Mouse (Mus musculus) limb, embryonic 13.5 days (tissue): ENCODE results near the gene Sept14. TPM values are rescaled to one million over a fixed set of nuclear protein-coding genes. Genes with fewer than 3 reads are reported as not detected.
"Not testable (repeated sequence)": the region's sequence is repeated elsewhere in the genome, so short reads cannot be mapped to it uniquely, and the experiment has no call there.

Source experiments
- ATAC-seq: fragments of 200-750 bp; cut with Nextera tagmentation; 2 replicates; pipeline ENCODE4 v1.8.0; 2017; ENCODE audit warnings: low read depth, moderate number of reproducible peaks, moderate TSS enrichment; ENCODE audit not compliant: low FRiP score
- H3K27ac ChIP-seq: fragments of 300-500 bp; sonication (generic); 2 replicates; pipeline ENCODE4 v1.5.1; 2015; ENCODE audit warnings: inconsistent platforms, mild to moderate bottlenecking, moderate library complexity
- H3K27me3 ChIP-seq: fragments of 300-500 bp; sonication (generic); 2 replicates; pipeline ENCODE4 v1.6.1; 2015; ENCODE audit warnings: mild to moderate bottlenecking, inconsistent platforms
- H3K36me3 ChIP-seq: fragments of 300-500 bp; sonication (generic); 2 replicates; pipeline ENCODE4 v1.6.1; 2015; ENCODE audit warnings: inconsistent platforms, mild to moderate bottlenecking, moderate library complexity
- H3K4me1 ChIP-seq: fragments of 300-500 bp; sonication (generic); 2 replicates; pipeline ENCODE4 v1.6.1; 2015; ENCODE audit warnings: inconsistent platforms
- H3K4me2 ChIP-seq: fragments of 300-500 bp; sonication (generic); replicated peaks from 2 replicates; pipeline ENCODE4 v1.6.1; 2015; ENCODE audit warnings: inconsistent platforms, mild to moderate bottlenecking, moderate library complexity
- H3K4me3 ChIP-seq: fragments of 300-500 bp; sonication (generic); 2 replicates; pipeline ENCODE4 v1.5.1; 2015; ENCODE audit warnings: moderate library complexity, mild to moderate bottlenecking, inconsistent platforms
- H3K9ac ChIP-seq: fragments of 300-500 bp; sonication (generic); 2 replicates; pipeline ENCODE4 v1.6.1; 2015; ENCODE audit warnings: mild to moderate bottlenecking, inconsistent platforms
- H3K9me3 ChIP-seq: fragments of 300-500 bp; sonication (generic); 2 replicates; pipeline ENCODE4 v1.6.1; 2016; ENCODE audit warnings: inconsistent platforms
- WGBS: fragments of 180-500 bp; shearing (Covaris S2); methylation state at CpG from one replicate; pipeline ENCODE4 v1.1.7; 2015; 5-methylcytosine and 5-hydroxymethylcytosine counted together
- polyA plus RNA-seq: library from polyadenylated mRNA; unstranded; fragments of >200 nt; fragmentation: Nextera tagmentation; extraction: Ambion mirVana; gene quantifications from 2 replicates; pipeline ENCODE4 v1.2.1, GENCODE M21; 2015

The Sept14 gene
- polyA plus RNA-seq, 1 experiment from 2014 or later, result not detected

- Histone ChIP-seq H3K9ac (no peak overlapping the region), H3K36me3 (peaks cover 39% of the 10 kb centered on the region)
- WGBS, result 82% methylated on average over 3 of the region's 3 CpGs
Measured at GRCm38 (mm10) chr5:129720176-129720575, 11.9 kb upstream of the Sept14 start.

GRCm38 (mm10) chr5:129717016-129717415 lies 8.7 kb upstream of the Sept14 start:
- 81% methylated on average over 9 of the region's 9 CpGs for WGBS
- H3K27me3 ChIP-seq, result no peaks in the 10 kb centered on the region; the same call in 1 of the 2 replicates

More at GRCm38 (mm10) chr5:129720176-129720575, 11.9 kb upstream of the Sept14 start:
- no peak overlapping the region for H3K4me3 ChIP-seq
- no peak overlapping the region for H3K4me2 ChIP-seq
- H3K9me3 ChIP-seq, result no peaks in the 10 kb centered on the region
- no peak overlapping the region for H3K27ac ChIP-seq
- H3K27me3 ChIP-seq, result no peaks in the 10 kb centered on the region
- peaks cover 8% of the 10 kb centered on the region for H3K4me1 ChIP-seq
- no peak for ATAC-seq

GRCm38 (mm10) chr5:129715326-129715861 lies 7.1 kb upstream of the Sept14 start, which contains the start of gene Mrps17:
Mrps17 (plus strand) TSS chr5:129715497.
- Histone ChIP-seq H3K27ac (0 out of 2 replicates have a peak within 1 kb of the TSS, but pooled peaks have one; percentile 2), H3K4me1 (peaks cover 8% of the 10 kb centered on the region), H3K9me3 (no peaks in the 10 kb centered on the region), H3K4me2 (peak within 1 kb of the TSS; percentile 82), H3K27me3 (no peaks in the 10 kb centered on the region; the same call in 1 of the 2 replicates), H3K4me3 (peak within 1 kb of the TSS; percentile 72), H3K9ac (peak within 1 kb of the TSS; percentile 76), H3K36me3 (peaks cover 39% of the 10 kb centered on the region)
- peak; percentile 96 for ATAC-seq
- under 1% methylated on average over 33 of the region's 33 CpGs for WGBS

More at GRCm38 (mm10) chr5:129717016-129717415, 8.7 kb upstream of the Sept14 start:
- Histone ChIP-seq H3K4me2 (no peak overlapping the region), H3K9me3 (no peaks in the 10 kb centered on the region), H3K9ac (no peak overlapping the region), H3K36me3 (peaks cover 39% of the 10 kb centered on the region), H3K4me3 (no peak overlapping the region), H3K27ac (no peak overlapping the region), H3K4me1 (peaks cover 8% of the 10 kb centered on the region)
- ATAC-seq, result no peak

GRCm38 (mm10) chr5:129703368-129703767 lies 4.9 kb downstream of the Sept14 start:
- Histone ChIP-seq H3K4me1 (no peaks in the 10 kb centered on the region), H3K4me3 (no peak overlapping the region), H3K27me3 (peaks cover 24% of the 10 kb centered on the region), H3K4me2 (no peak overlapping the region), H3K9ac (no peak overlapping the region), H3K36me3 (no peaks in the 10 kb centered on the region), H3K27ac (no peak overlapping the region), H3K9me3 (no peaks in the 10 kb centered on the region)
- no peak for ATAC-seq

GRCm38 (mm10) chr5:129701706-129702105 lies 6.6 kb downstream of the Sept14 start:
- peaks cover 22% of the 10 kb centered on the region for H3K27me3 ChIP-seq
- no peak for ATAC-seq
- H3K27ac ChIP-seq, result no peak overlapping the region
- H3K4me1 ChIP-seq, result no peaks in the 10 kb centered on the region
- 67% methylated on average over 1 of the region's 1 CpGs for whole genome bisulfite sequencing
- no peak overlapping the region for H3K9ac ChIP-seq
- no peak overlapping the region for H3K4me2 ChIP-seq
- H3K4me3 ChIP-seq, result no peak overlapping the region
- no peaks in the 10 kb centered on the region for H3K36me3 ChIP-seq
- H3K9me3 ChIP-seq, result no peaks in the 10 kb centered on the region

GRCm38 (mm10) chr5:129700506-129700905 lies 7.8 kb downstream of the Sept14 start:
- Histone ChIP-seq H3K9ac (no peak overlapping the region), H3K36me3 (no peaks in the 10 kb centered on the region), H3K4me1 (no peaks in the 10 kb centered on the region), H3K4me3 (peak overlapping the region; percentile 23), H3K27ac (no peak overlapping the region), H3K27me3 (peaks cover 22% of the 10 kb centered on the region), H3K4me2 (peak overlapping the region; percentile 39), H3K9me3 (no peaks in the 10 kb centered on the region)
- WGBS, result 29% methylated on average over 2 of the region's 2 CpGs
- ATAC-seq, result no peak

GRCm38 (mm10) chr5:129690528-129690927 lies 17.8 kb downstream of the Sept14 start:
- H3K9ac ChIP-seq, result no peak overlapping the region
- H3K36me3 ChIP-seq, result no peaks in the 10 kb centered on the region
- 80% methylated on average over 3 of the region's 3 CpGs for WGBS
- H3K27ac ChIP-seq, result no peak overlapping the region
- H3K4me1 ChIP-seq, result no peaks in the 10 kb centered on the region
- H3K9me3 ChIP-seq, result no peaks in the 10 kb centered on the region
- ATAC-seq, result no peak
- no peak overlapping the region for H3K4me3 ChIP-seq
- H3K27me3 ChIP-seq, result no peaks in the 10 kb centered on the region
- H3K4me2 ChIP-seq, result no peak overlapping the region

- no peak overlapping the region for H3K4me3 ChIP-seq
- 86% methylated on average over 7 of the region's 7 CpGs for WGBS
Measured at GRCm38 (mm10) chr5:129687621-129688020, 20.7 kb downstream of the Sept14 start.

GRCm38 (mm10) chr5:129685141-129685540 lies 23.2 kb downstream of the Sept14 start:
- H3K36me3 ChIP-seq, H3K9me3 ChIP-seq, H3K27me3 ChIP-seq, H3K4me3 ChIP-seq, H3K9ac ChIP-seq, H3K4me2 ChIP-seq, H3K4me1 ChIP-seq, ATAC-seq, H3K27ac ChIP-seq: not testable (repeated sequence)
- 86% methylated on average over 5 of the region's 5 CpGs for whole genome bisulfite sequencing

More at GRCm38 (mm10) chr5:129687621-129688020, 20.7 kb downstream of the Sept14 start:
- ATAC-seq, result no peak
- H3K4me1 ChIP-seq, result no peaks in the 10 kb centered on the region
- H3K36me3 ChIP-seq, result no peaks in the 10 kb centered on the region
- H3K9ac ChIP-seq, result no peak overlapping the region
- H3K27ac ChIP-seq, result no peak overlapping the region
- no peaks in the 10 kb centered on the region for H3K27me3 ChIP-seq
- no peaks in the 10 kb centered on the region for H3K9me3 ChIP-seq
- no peak overlapping the region for H3K4me2 ChIP-seq

- Histone ChIP-seq H3K27me3 (no peaks in the 10 kb centered on the region), H3K27ac (peak within 1 kb of the TSS; percentile 70; the same call in 1 of the 2 replicates), H3K36me3 (no peaks in the 10 kb centered on the region), H3K9me3 (peaks cover 7% of the 10 kb centered on the region), H3K4me1 (peaks cover 12% of the 10 kb centered on the region; the same call in 1 of the 2 replicates), H3K4me2 (peak within 1 kb of the TSS; percentile 72), H3K4me3 (peak within 1 kb of the TSS; percentile 81), H3K9ac (peak within 1 kb of the TSS; percentile 92)
- 1% methylated on average over 23 of the region's 23 CpGs for WGBS
- ATAC-seq, result peak; percentile 85
Measured at GRCm38 (mm10) chr5:129670036-129670458, 38.3 kb downstream of the Sept14 start, which contains the start of gene Zfp11. Zfp11 (minus strand) TSS chr5:129670099.

GRCm38 (mm10) chr5:129669453-129670035 lies 38.8 kb downstream of the Sept14 start:
- Histone ChIP-seq H3K9ac (peak overlapping the region; percentile 92), H3K9me3 (peaks cover 7% of the 10 kb centered on the region), H3K27ac (peak overlapping the region; percentile 70; the same call in 1 of the 2 replicates), H3K27me3 (no peaks in the 10 kb centered on the region), H3K4me2 (peak overlapping the region; percentile 72), H3K4me3 (peak overlapping the region; percentile 81), H3K36me3 (no peaks in the 10 kb centered on the region), H3K4me1 (peaks cover 12% of the 10 kb centered on the region; the same call in 1 of the 2 replicates)
- no peak for ATAC-seq
- 1% methylated on average over 31 of the region's 31 CpGs for WGBS

GRCm38 (mm10) chr5:129667851-129668250 lies 40.5 kb downstream of the Sept14 start:
- Histone ChIP-seq H3K4me3 (no peak overlapping the region), H3K9me3 (no peaks in the 10 kb centered on the region), H3K27ac (no peak overlapping the region), H3K4me2 (no peak overlapping the region), H3K4me1 (peaks cover 12% of the 10 kb centered on the region; the same call in 1 of the 2 replicates), H3K36me3 (no peaks in the 10 kb centered on the region), H3K27me3 (no peaks in the 10 kb centered on the region), H3K9ac (no peak overlapping the region)
- WGBS, result 93% methylated on average over 4 of the region's 4 CpGs
- no peak for ATAC-seq
